Mouse (Mus musculus): ENCODE measurements at regions not wholly inside any gene's neighbourhood (a gene's known extent, or its start where the extent isn't known, plus 50 kb on each side); places are given as distances from the start of the nearest gene placed in this dataset.

DNA sequence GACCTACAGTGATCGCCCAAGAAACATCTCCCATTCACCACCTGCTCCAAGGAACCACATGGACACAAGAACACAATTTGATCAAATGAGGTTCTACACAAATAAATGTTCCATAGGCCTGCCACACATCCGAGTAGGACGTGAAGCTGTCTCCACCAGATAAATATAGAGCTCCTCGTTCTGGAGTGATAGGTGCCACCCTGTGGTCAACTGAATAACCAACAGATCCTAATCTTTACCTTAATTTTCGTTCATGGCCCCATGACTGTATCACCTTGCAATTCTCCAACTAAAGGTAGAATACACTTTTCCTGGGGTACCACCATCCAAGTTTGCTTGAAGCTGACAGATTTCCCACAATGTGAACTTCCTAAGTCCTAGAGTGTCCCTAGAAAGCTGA, 257.4 kb downstream of the Map2k4 start:
- no peaks in the 10 kb centered on the region for H3K27me3 ChIP-seq (ENCODE audit: control insufficient read depth, insufficient read depth, low read depth, low read length)
- H3K4me3 ChIP-seq (ENCODE audit: low read depth, low read length): no peak overlapping the region
- 37% methylated on average over 5 of the region's 5 CpGs for WGBS (ENCODE audit: insufficient replicate concordance)
- H3K4me2 ChIP-seq (ENCODE audit: low read depth, low read length): no peak overlapping the region
- H3K9ac ChIP-seq (ENCODE audit: low read depth, low read length): no peak overlapping the region
- no peaks in the 10 kb centered on the region for H3K9me3 ChIP-seq (replicated peaks; ENCODE audit: control insufficient read depth, low read length)
- H3K27ac ChIP-seq (ENCODE audit: low read length): no peak overlapping the region
- ATAC-seq (ENCODE audit: low read depth): no peak
- H3K4me1 ChIP-seq (ENCODE audit: control insufficient read depth, low read depth, low read length): no peaks in the 10 kb centered on the region
- no peaks in the 10 kb centered on the region for H3K36me3 ChIP-seq (ENCODE audit: control insufficient read depth, insufficient read depth)

- H3K9ac ChIP-seq (ENCODE audit: low read depth, low read length): no peak overlapping the region
- H3K4me3 ChIP-seq (ENCODE audit: low read depth, low read length): no peak overlapping the region
- no peaks in the 10 kb centered on the region for H3K36me3 ChIP-seq (ENCODE audit: control insufficient read depth, insufficient read depth)
- WGBS (ENCODE audit: insufficient replicate concordance): 80% methylated on average over 19 of the region's 19 CpGs
- H3K9me3 ChIP-seq (replicated peaks; ENCODE audit: control insufficient read depth, low read length): no peaks in the 10 kb centered on the region
- no peaks in the 10 kb centered on the region for H3K27me3 ChIP-seq (ENCODE audit: control insufficient read depth, insufficient read depth, low read depth, low read length)
- H3K4me1 ChIP-seq (ENCODE audit: control insufficient read depth, low read depth, low read length): no peaks in the 10 kb centered on the region
- no peak overlapping the region for H3K27ac ChIP-seq (ENCODE audit: low read length)
- no peak for ATAC-seq (ENCODE audit: low read depth)
- H3K4me2 ChIP-seq (ENCODE audit: low read depth, low read length): no peak overlapping the region
Observed at GRCm38 (mm10) chr11:65505106-65505865, 235.5 kb upstream of the Myocd start.

DNA sequence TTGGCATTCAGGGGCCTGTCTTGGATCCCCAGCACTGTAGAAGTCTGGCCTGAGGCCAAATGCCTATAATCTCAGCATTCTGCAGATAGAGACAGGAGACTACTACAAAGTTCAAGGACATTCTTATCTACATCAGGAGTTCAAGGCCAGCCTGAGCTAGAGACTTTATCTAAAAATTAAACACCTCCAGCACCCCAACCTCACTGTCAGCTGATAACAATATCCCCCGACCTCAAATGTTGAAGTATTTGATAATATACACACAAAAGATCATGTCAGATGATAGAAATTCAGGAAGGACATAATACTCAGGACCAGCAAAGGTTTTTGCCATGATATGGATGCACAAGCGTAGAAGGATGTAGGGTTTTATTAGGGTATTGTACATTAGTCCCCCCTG, 228.2 kb upstream of the Myocd start:
- no peak overlapping the region for H3K4me2 ChIP-seq (ENCODE audit: low read depth, low read length)
- H3K9me3 ChIP-seq (replicated peaks; ENCODE audit: control insufficient read depth, low read length): no peaks in the 10 kb centered on the region
- WGBS (ENCODE audit: insufficient replicate concordance): 51% methylated on average over 2 of the region's 2 CpGs
- H3K9ac ChIP-seq (ENCODE audit: low read depth, low read length): no peak overlapping the region
- H3K4me3 ChIP-seq (ENCODE audit: low read depth, low read length): no peak overlapping the region
- H3K4me1 ChIP-seq (ENCODE audit: control insufficient read depth, low read depth, low read length): no peaks in the 10 kb centered on the region
- no peak overlapping the region for H3K27ac ChIP-seq (ENCODE audit: low read length)
- H3K36me3 ChIP-seq (ENCODE audit: control insufficient read depth, insufficient read depth): no peaks in the 10 kb centered on the region
- no peak for ATAC-seq (ENCODE audit: low read depth)
- H3K27me3 ChIP-seq (ENCODE audit: control insufficient read depth, insufficient read depth, low read depth, low read length): no peaks in the 10 kb centered on the region

DNA sequence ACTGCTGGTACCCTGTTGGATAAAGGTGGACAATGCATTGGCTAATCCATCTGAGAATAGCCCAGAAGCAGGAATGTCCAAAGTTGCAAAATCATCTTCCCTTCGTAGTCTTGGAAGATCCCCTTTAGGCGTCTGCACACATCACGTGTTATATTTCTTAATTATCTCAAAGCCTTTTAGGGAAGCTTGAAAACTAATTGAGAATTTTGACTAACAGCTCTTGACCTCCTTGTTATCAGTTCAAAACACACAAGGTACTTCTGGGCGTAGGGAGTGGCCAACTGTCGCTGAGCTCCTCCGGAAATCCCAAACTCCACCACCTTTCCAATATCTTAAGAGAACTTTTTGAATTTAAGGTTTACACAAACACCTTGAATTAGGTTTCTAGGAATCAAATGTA, 227.6 kb upstream of the Myocd start:
- Histone ChIP-seq H3K27me3 (ENCODE audit: control insufficient read depth, insufficient read depth, low read depth, low read length) (no peaks in the 10 kb centered on the region), H3K9ac (ENCODE audit: low read depth, low read length) (no peak overlapping the region), H3K9me3 (replicated peaks; ENCODE audit: control insufficient read depth, low read length) (no peaks in the 10 kb centered on the region), H3K27ac (ENCODE audit: low read length) (no peak overlapping the region), H3K4me1 (ENCODE audit: control insufficient read depth, low read depth, low read length) (no peaks in the 10 kb centered on the region), H3K4me2 (ENCODE audit: low read depth, low read length) (no peak overlapping the region), H3K36me3 (ENCODE audit: control insufficient read depth, insufficient read depth) (no peaks in the 10 kb centered on the region), H3K4me3 (ENCODE audit: low read depth, low read length) (no peak overlapping the region)
- WGBS (ENCODE audit: insufficient replicate concordance): 58% methylated on average over 6 of the region's 6 CpGs
- ATAC-seq (ENCODE audit: low read depth): no peak

- ATAC-seq (ENCODE audit: low read depth): no peak
- Histone ChIP-seq H3K4me3 (ENCODE audit: low read depth, low read length) (no peak overlapping the region), H3K4me2 (ENCODE audit: low read depth, low read length) (no peak overlapping the region), H3K4me1 (ENCODE audit: control insufficient read depth, low read depth, low read length) (no peaks in the 10 kb centered on the region), H3K9ac (ENCODE audit: low read depth, low read length) (no peak overlapping the region), H3K9me3 (replicated peaks; ENCODE audit: control insufficient read depth, low read length) (no peaks in the 10 kb centered on the region), H3K27ac (ENCODE audit: low read length) (no peak overlapping the region), H3K36me3 (ENCODE audit: control insufficient read depth, insufficient read depth) (no peaks in the 10 kb centered on the region), H3K27me3 (ENCODE audit: control insufficient read depth, insufficient read depth, low read depth, low read length) (no peaks in the 10 kb centered on the region)
- WGBS (ENCODE audit: insufficient replicate concordance): 27% methylated on average over 11 of the region's 11 CpGs
Observed at GRCm38 (mm10) chr11:65495034-65495433, 225.2 kb upstream of the Myocd start.

GRCm38 (mm10) chr11:65490426-65490825, 220.6 kb upstream of the Myocd start:
- Histone ChIP-seq H3K9ac (ENCODE audit: low read depth, low read length) (no peak overlapping the region), H3K4me1 (ENCODE audit: control insufficient read depth, low read depth, low read length) (no peaks in the 10 kb centered on the region), H3K27me3 (ENCODE audit: control insufficient read depth, insufficient read depth, low read depth, low read length) (no peaks in the 10 kb centered on the region), H3K4me2 (ENCODE audit: low read depth, low read length) (no peak overlapping the region), H3K27ac (ENCODE audit: low read length) (no peak overlapping the region), H3K9me3 (replicated peaks; ENCODE audit: control insufficient read depth, low read length) (no peaks in the 10 kb centered on the region), H3K36me3 (ENCODE audit: control insufficient read depth, insufficient read depth) (no peaks in the 10 kb centered on the region), H3K4me3 (ENCODE audit: low read depth, low read length) (no peak overlapping the region)
- no peak for ATAC-seq (ENCODE audit: low read depth)
- 72% methylated on average over 3 of the region's 3 CpGs for whole genome bisulfite sequencing (ENCODE audit: insufficient replicate concordance)

- no peak overlapping the region for H3K9ac ChIP-seq (ENCODE audit: low read depth, low read length)
- H3K27me3 ChIP-seq (ENCODE audit: control insufficient read depth, insufficient read depth, low read depth, low read length): no peaks in the 10 kb centered on the region
- no peak overlapping the region for H3K4me3 ChIP-seq (ENCODE audit: low read depth, low read length)
- no peaks in the 10 kb centered on the region for H3K4me1 ChIP-seq (ENCODE audit: control insufficient read depth, low read depth, low read length)
- no peak for ATAC-seq (ENCODE audit: low read depth)
- H3K36me3 ChIP-seq (ENCODE audit: control insufficient read depth, insufficient read depth): no peaks in the 10 kb centered on the region
- WGBS (ENCODE audit: insufficient replicate concordance): 60% methylated on average over 18 of the region's 18 CpGs
- H3K9me3 ChIP-seq (replicated peaks; ENCODE audit: control insufficient read depth, low read length): no peaks in the 10 kb centered on the region
- no peak overlapping the region for H3K4me2 ChIP-seq (ENCODE audit: low read depth, low read length)
- H3K27ac ChIP-seq (ENCODE audit: low read length): no peak overlapping the region
Observed at GRCm38 (mm10) chr11:65475821-65476540, 206.2 kb upstream of the Myocd start.

GRCm38 (mm10) chr11:65475302-65475701, 205.5 kb upstream of the Myocd start:
- no peaks in the 10 kb centered on the region for H3K36me3 ChIP-seq (ENCODE audit: control insufficient read depth, insufficient read depth)
- ATAC-seq (ENCODE audit: low read depth): no peak
- no peak overlapping the region for H3K9ac ChIP-seq (ENCODE audit: low read depth, low read length)
- WGBS (ENCODE audit: insufficient replicate concordance): 87% methylated on average over 12 of the region's 12 CpGs
- H3K4me2 ChIP-seq (ENCODE audit: low read depth, low read length): no peak overlapping the region
- H3K27ac ChIP-seq (ENCODE audit: low read length): no peak overlapping the region
- no peaks in the 10 kb centered on the region for H3K27me3 ChIP-seq (ENCODE audit: control insufficient read depth, insufficient read depth, low read depth, low read length)
- no peaks in the 10 kb centered on the region for H3K9me3 ChIP-seq (replicated peaks; ENCODE audit: control insufficient read depth, low read length)
- H3K4me1 ChIP-seq (ENCODE audit: control insufficient read depth, low read depth, low read length): no peaks in the 10 kb centered on the region
- H3K4me3 ChIP-seq (ENCODE audit: low read depth, low read length): no peak overlapping the region
